Mouse (Mus musculus) forebrain, embryonic 16.5 days (tissue): ENCODE results near the gene Olfr709-ps1. TPM values are rescaled to one million over a fixed set of nuclear protein-coding genes. Genes with fewer than 3 reads are reported as not detected.

Source experiments
- polyA plus RNA-seq: library from polyadenylated mRNA; unstranded; fragments of >200 nt; fragmentation: Nextera tagmentation; extraction: Ambion mirVana; gene quantifications from 2 replicates; pipeline ENCODE4 v1.2.1, GENCODE M21; 2015

Olfr709-ps1 gene
- polyA plus RNA-seq, 1 experiment from 2014 or later: not detected

Other genes with a start within 250 kb of the Olfr709-ps1 start
- gene Olfr694, start 240.4 kb downstream of the Olfr709-ps1 start, polyA plus RNA-seq: not detected in 2 replicates
- not detected in 2 replicates for gene Olfr695, start 215.8 kb downstream of the Olfr709-ps1 start, polyA plus RNA-seq
- gene Olfr697, start 189.8 kb downstream of the Olfr709-ps1 start, polyA plus RNA-seq: not detected in 2 replicates
- not detected in 2 replicates for gene Olfr698, start 176.8 kb downstream of the Olfr709-ps1 start, polyA plus RNA-seq
- gene Olfr699, start 139.0 kb downstream of the Olfr709-ps1 start, polyA plus RNA-seq: not detected in 2 replicates
- not detected in 2 replicates for gene Olfr700, start 123.4 kb downstream of the Olfr709-ps1 start, polyA plus RNA-seq
- not detected in 2 replicates for gene Olfr701, start 118.1 kb downstream of the Olfr709-ps1 start, polyA plus RNA-seq
- not detected in 2 replicates for gene Olfr702, start 98.3 kb downstream of the Olfr709-ps1 start, polyA plus RNA-seq
- not detected in 2 replicates for gene Olfr703, start 88.9 kb downstream of the Olfr709-ps1 start, polyA plus RNA-seq
- not detected in 2 replicates for gene Olfr704, start 69.0 kb downstream of the Olfr709-ps1 start, polyA plus RNA-seq
- not detected in 2 replicates for gene Olfr705, start 55.3 kb downstream of the Olfr709-ps1 start, polyA plus RNA-seq
- not detected in 2 replicates for gene Olfr706, start 44.1 kb downstream of the Olfr709-ps1 start, polyA plus RNA-seq
- not detected in 2 replicates for gene Olfr707, start 31.0 kb downstream of the Olfr709-ps1 start, polyA plus RNA-seq
- gene Olfr1532-ps1, start 24.2 kb downstream of the Olfr709-ps1 start, polyA plus RNA-seq: not detected in 2 replicates
- not detected in 2 replicates for gene Olfr710, start 16.1 kb upstream of the Olfr709-ps1 start, polyA plus RNA-seq
- not detected in 2 replicates for gene Olfr6, start 31.7 kb upstream of the Olfr709-ps1 start, polyA plus RNA-seq
- not detected in 2 replicates for gene Olfr711, start 43.2 kb upstream of the Olfr709-ps1 start, polyA plus RNA-seq
- not detected in 2 replicates for gene Olfr2, start 73.9 kb upstream of the Olfr709-ps1 start, polyA plus RNA-seq
- not detected in 2 replicates for gene Olfr713, start 99.0 kb upstream of the Olfr709-ps1 start, polyA plus RNA-seq
- gene Olfr714, start 138.8 kb upstream of the Olfr709-ps1 start, polyA plus RNA-seq: not detected in 2 replicates
- not detected in 2 replicates for gene Olfr17, start 161.0 kb upstream of the Olfr709-ps1 start, polyA plus RNA-seq
- gene Olfr715b, start 178.2 kb upstream of the Olfr709-ps1 start, polyA plus RNA-seq: not detected in 2 replicates
- not detected in 2 replicates for gene Olfr715, start 198.9 kb upstream of the Olfr709-ps1 start, polyA plus RNA-seq
- gene Olfr716, start 206.1 kb upstream of the Olfr709-ps1 start, polyA plus RNA-seq: not detected in 2 replicates
- gene Nlrp14, start 234.8 kb upstream of the Olfr709-ps1 start, polyA plus RNA-seq: not detected in 2 replicates